Mouse (Mus musculus) heart, postnatal 4 days (tissue): ENCODE data around the gene Gpatch11. TPM values are rescaled to one million over a fixed set of nuclear protein-coding genes. Genes with fewer than 3 reads are reported as not detected.
"Not testable (repeated sequence)": the region's sequence is repeated elsewhere in the genome, so short reads cannot be mapped to it uniquely, and the experiment has no call there.

Source experiments
- DNase-seq: peaks from one replicate; pipeline ENCODE4 v3.0.0; 2021
- total RNA-seq, 2 experiments: library from RNA; stranded (reverse); gene quantifications; 2 replicates each; pipeline ENCODE4 v1.2.3; 2021

The Gpatch11 gene
- 10 to 100 TPM; 24.9 TPM for total RNA-seq

DNA sequence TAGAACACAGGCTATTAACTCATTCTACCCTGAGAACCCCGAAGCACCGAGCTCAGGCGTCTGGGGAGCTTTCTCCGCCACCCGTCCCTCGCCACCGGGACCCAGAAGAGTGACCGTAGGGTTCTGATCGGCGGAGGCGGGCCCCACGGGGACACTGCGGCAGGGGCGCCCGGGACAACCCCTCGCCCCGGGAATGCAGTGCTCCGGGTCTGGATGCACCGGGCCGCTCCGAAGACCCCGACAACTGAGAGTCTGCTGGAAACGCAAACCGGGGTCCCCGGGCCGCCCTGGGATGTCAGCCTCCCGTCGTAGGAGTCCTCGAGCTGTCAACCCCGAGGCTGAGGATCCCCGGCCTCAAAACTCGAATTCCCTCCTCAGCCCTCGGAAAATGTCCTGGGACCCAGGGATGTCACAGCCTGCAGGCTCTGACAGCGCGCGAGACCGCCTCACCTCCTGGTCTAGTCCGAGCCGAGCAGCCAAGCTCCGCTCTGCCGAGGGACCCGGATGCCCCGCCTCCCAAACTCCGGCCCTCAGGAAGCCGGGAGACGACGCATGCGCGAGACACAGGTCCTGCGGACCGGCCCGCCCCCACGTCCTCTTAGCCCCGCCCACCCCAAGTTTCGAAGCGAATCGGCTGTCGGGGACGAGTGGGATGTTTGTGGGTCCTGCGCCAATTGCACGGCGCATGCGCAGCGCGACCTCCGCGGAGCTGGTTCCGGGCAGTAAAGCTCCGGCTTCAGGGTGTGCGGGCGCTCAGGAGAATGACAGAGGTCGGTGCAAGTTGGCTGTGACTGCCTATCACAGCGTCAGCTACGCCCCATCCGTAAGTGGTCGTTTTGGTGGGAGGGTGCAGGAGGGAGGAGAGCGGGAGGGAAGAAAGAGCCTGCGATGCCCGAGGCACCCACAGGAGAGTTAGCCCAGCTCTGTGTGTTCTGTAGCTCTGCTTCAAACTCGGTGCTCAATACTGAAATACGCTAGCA lies at the start of gene Gpatch11, which contains the start of gene Heatr5b:
Gene Gpatch11 (plus strand): TSS at position 712 of the 980 bp plus-strand sequence.
Gene Heatr5b (minus strand): TSS at position 509 of the 980 bp plus-strand sequence.
- peak; percentile 100 for DNase-seq

- not testable (repeated sequence) for DNase-seq
These were observed 47.1 kb upstream of the Gpatch11 start for GRCm38 (mm10) chr17:78788273-78788672.

- DNase-seq: peak; percentile 67
These were observed 44.2 kb upstream of the Gpatch11 start for GRCm38 (mm10) chr17:78791068-78791689.

- peak; percentile 20 for DNase-seq
These were observed 43.7 kb upstream of the Gpatch11 start for GRCm38 (mm10) chr17:78791690-78792070.

DNA sequence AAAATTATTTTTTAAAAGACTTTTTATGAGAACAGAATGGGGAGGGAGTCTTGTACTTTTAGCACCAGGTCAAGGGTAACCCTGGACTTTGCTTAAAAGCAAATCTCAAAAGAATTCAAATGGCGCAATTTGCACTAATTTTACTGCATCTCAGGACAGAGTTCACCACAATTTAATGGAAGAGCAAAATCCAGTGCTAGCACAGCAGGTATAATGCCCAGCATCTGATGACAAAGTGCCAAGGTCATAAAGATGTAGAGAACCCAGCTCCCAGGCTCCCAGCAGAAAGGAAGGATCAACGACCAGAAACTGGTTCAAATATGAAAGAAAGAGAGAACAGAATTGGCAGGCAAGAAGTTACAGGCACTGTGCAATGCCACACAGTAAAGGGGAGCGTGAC lies 43.2 kb upstream of the Gpatch11 start:
- no peak for DNase-seq

GRCm38 (mm10) chr17:78794390-78794789 lies 41.0 kb upstream of the Gpatch11 start:
- no peak for DNase-seq

GRCm38 (mm10) chr17:78797222-78797621 lies 38.1 kb upstream of the Gpatch11 start:
- no peak for DNase-seq

- no peak for DNase-seq
These were observed 26.3 kb upstream of the Gpatch11 start for GRCm38 (mm10) chr17:78809019-78809418.

- DNase-seq: no peak
These were observed 25.8 kb upstream of the Gpatch11 start for GRCm38 (mm10) chr17:78809582-78809981.

DNA sequence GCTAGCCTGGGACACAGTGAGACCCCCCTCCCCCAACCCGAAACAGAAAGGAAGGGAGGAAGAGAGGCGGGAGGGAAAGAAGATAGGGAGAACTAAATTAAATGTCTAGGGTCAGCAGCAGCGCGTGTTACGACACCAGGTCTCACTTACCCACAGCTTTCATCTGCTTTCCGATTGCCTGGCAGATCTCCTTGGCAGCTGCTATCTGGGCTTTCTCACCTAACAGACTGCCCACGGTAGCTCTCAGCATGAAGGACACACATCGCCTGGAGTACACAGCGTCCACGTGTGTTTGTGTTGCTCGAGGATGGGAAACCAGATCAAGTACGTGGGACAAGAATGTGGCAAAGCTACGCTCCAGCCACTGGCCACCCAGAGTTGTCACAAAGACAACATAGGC lies 11.0 kb upstream of the Gpatch11 start:
- DNase-seq: no peak

GRCm38 (mm10) chr17:78836056-78836455 lies 689 bp downstream of the Gpatch11 start:
- no peak for DNase-seq

GRCm38 (mm10) chr17:78842271-78842928 lies 7.0 kb downstream of the Gpatch11 start:
- DNase-seq: no peak

- DNase-seq: no peak
These were observed 20.9 kb downstream of the Gpatch11 start for GRCm38 (mm10) chr17:78856243-78856642.

DNA sequence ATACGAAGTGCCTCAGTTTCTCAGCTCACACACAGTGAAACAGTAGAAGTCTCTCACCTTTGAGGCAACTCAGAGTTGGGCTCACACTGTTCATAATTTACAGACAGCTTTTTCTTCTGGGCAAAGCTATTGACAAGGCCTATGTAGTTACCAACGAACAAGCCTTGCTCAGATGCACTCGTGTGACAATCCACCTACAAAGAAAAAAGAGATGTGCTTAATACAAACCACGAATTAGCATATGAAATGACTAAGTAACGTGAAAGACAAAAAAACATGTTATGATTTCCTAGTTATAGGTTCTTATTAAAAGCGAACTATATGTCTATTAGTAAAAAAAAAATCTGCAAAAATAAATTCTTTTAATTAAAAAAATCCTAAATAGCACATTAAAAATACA lies 38.5 kb downstream of the Gpatch11 start:
- DNase-seq: no peak

- no peak for DNase-seq
These were observed 46.5 kb downstream of the Gpatch11 start for GRCm38 (mm10) chr17:78881878-78882304.

DNA sequence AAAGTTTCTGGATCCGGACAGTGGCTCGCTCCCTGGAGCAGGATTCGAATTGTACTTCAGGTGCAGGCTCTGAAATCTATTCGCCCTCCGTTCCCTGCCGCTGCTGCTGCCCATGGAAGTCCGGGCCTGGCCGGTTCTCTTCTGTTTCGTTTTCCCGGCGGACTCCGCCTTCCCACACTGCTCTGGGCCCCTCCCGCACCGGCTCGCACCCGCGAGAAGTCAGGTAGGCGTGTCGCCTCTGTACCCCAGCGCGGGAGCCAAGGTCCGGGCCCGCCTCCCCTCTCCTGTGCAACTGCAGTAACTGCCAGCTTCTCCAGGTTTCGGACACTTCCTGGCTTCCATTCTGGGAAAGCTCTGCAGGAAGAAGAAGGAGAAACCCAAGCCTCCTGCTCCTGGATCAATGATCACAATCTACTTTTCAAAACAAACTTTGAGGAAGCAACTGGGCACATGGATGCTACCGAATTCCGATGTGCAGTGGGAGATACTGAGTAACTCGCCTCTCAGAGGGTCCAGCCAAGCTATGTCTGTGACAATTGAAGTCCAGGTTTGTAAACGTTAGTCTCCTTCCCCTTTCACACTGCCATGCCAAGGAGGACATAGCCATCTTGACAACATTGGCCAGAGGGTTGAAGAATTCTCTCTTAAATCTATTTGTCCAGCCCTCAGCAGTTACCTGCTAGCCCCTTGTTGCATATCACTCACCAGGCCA lies 47.2 kb downstream of the Gpatch11 start, which contains the start of gene Eif2ak2:
Gene Eif2ak2 (minus strand): TSS at position 173 of the 712 bp plus-strand sequence.
- DNase-seq: peak; percentile 87

- DNase-seq: no peak
These were observed 47.9 kb downstream of the Gpatch11 start for GRCm38 (mm10) chr17:78883291-78883690.

- DNase-seq: no peak
These were observed 50.1 kb downstream of the Gpatch11 start for GRCm38 (mm10) chr17:78885286-78886065.

DNA sequence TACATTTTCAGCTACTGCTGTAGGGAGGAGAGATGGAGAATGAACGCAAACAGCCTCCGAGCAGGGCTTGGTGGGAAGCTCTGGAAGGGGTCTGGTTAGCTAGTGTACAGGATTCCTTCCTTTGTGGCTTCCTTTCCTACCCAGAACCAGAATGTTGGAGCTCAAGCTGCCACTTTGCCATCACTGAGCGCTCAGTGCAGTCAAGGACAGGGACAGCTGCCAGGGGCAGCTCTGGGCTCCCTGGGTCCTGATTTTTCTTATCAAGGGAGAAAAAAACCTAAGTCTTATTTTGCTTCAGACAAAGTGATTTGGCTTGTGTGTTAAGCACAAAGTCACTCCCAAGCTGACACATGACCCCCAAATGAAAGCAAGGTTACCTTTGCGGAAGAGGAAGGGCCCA lies 53.2 kb downstream of the Gpatch11 start:
- DNase-seq: no peak

GRCm38 (mm10) chr17:78889184-78889583 lies 53.8 kb downstream of the Gpatch11 start:
- DNase-seq: no peak

GRCm38 (mm10) chr17:78891020-78891419 lies 55.7 kb downstream of the Gpatch11 start:
- DNase-seq: no peak
